In the genomic region with DNA sequence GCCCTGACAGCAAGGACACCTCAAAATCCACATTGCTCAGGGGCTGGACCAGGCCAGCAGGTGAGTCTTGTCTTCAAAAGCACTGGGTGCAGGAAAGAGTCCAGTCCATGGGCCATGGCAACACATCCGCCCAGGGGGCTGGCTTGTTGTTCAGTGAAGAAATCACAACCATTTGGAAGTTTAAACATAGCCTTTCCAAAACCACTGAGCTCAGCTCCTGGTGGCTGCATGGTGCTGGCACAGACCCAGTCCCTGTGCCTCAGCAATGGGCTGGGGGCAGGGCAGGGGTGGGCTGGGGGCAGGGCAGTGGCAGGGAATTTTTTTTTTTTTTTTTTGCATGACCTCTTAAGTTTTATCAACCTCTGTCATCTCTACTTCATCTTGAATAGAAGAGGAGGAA, we compare ENCODE assay signal across 14 mouse cellular contexts.
DNase-seq lines count a peak whose midpoint lies in the region; ATAC-seq and TF ChIP-seq lines count a peak whose summit lies in the region.
"Had no signal": no experiment of that assay in that cellular context is flagged by ENCODE, and none has a peak within 500 bp of the region (broad histone marks: within the 10 kb centered on the region; RNA-seq: fewer than 3 reads in every experiment).

No protein-coding gene starts in this region.

- H3K27me3 ChIP-seq in hindbrain, embryonic 10.5 days (ENCODE audit: insufficient read depth, poor library complexity, severe bottlenecking), result peaks cover 6% of the 10 kb centered on the region
- no peaks in the 10 kb centered on the region for H3K27me3 ChIP-seq in hindbrain, embryonic 14.5 days (ENCODE audit: control insufficient read depth, insufficient read depth, low read length)
- H3K27me3 ChIP-seq in lung, embryonic 15.5 days, result no peaks in the 10 kb centered on the region
- no peaks in the 10 kb centered on the region for H3K27me3 ChIP-seq in lung, postnatal 0 days (replicated peaks; ENCODE audit: insufficient read depth, low read length)
- H3K27me3 ChIP-seq in limb, embryonic 10.5 days (ENCODE audit: low read depth, poor library complexity, severe bottlenecking), result 0 out of 2 replicates have a peak, but pooled peaks cover 7% of the 10 kb centered on the region
- H3K27me3 ChIP-seq: embryonic facial prominence, embryonic 12.5 days had no signal

- TF ChIP-seq CTCF in lung, postnatal 0 days (IDR thresholded peaks at IDR 0.05), result no peak

- no peak overlapping the region for H3K9ac ChIP-seq in hindbrain, embryonic 14.5 days
- no peak overlapping the region for H3K9ac ChIP-seq in lung, embryonic 15.5 days
- no peak overlapping the region for H3K9ac ChIP-seq in lung, postnatal 0 days (replicated peaks; ENCODE audit: low read depth)
- H3K9ac ChIP-seq: embryonic facial prominence, embryonic 12.5 days; midbrain, embryonic 12.5 days had no signal

- no peak for DNase-seq in hindbrain, embryonic 10.5 days (ENCODE audit: low spot score)
- no peak for DNase-seq in hindbrain, embryonic 14.5 days (ENCODE audit: low spot score)
- no peak for DNase-seq in lung, postnatal 0 days (ENCODE audit: low spot score)
- no peak for DNase-seq in limb, embryonic 10.5 days (ENCODE audit: low spot score)
- no peak for DNase-seq in left cerebral cortex, adult 18-20 months (ENCODE audit: low spot score in 2 of 2)
- DNase-seq: cerebellum, adult 11 months; gastrocnemius, postnatal 14 days; right cerebral cortex, postnatal 14 days had no signal

- H3K36me3 ChIP-seq in hindbrain, embryonic 10.5 days, result peaks cover 48% of the 10 kb centered on the region
- no peaks in the 10 kb centered on the region for H3K36me3 ChIP-seq in hindbrain, embryonic 14.5 days (replicated peaks; ENCODE audit: control insufficient read depth, insufficient read depth)
- H3K36me3 ChIP-seq in lung, embryonic 15.5 days, result no peaks in the 10 kb centered on the region
- H3K36me3 ChIP-seq in lung, postnatal 0 days (ENCODE audit: insufficient read depth, low read length), result no peaks in the 10 kb centered on the region
- no peaks in the 10 kb centered on the region; the same call in 1 of the 2 replicates for H3K36me3 ChIP-seq in limb, embryonic 10.5 days
- H3K36me3 ChIP-seq: embryonic facial prominence, embryonic 12.5 days had no signal

- H3K27ac ChIP-seq in hindbrain, embryonic 10.5 days, result peak overlapping the region; percentile 50; the same call in 1 of the 2 replicates
- no peak overlapping the region for H3K27ac ChIP-seq in hindbrain, embryonic 14.5 days
- H3K27ac ChIP-seq in lung, embryonic 15.5 days, result peak overlapping the region; percentile 70
- H3K27ac ChIP-seq in lung, postnatal 0 days (ENCODE audit: low read length), result no peak overlapping the region
- 0 out of 2 replicates have a peak overlapping the region, but pooled peaks have one; percentile 19 for H3K27ac ChIP-seq in brown adipose tissue, adult 24 weeks (replicated peaks; ENCODE audit: low read depth, low read length)
- H3K27ac ChIP-seq in limb, embryonic 10.5 days, result peak overlapping the region; percentile 12; the same call in 1 of the 2 replicates
- H3K27ac ChIP-seq: embryonic facial prominence, embryonic 12.5 days; midbrain, embryonic 12.5 days had no signal

- no peak overlapping the region for H3K4me3 ChIP-seq in hindbrain, embryonic 10.5 days
- no peak overlapping the region for H3K4me3 ChIP-seq in hindbrain, embryonic 14.5 days (replicated peaks; ENCODE audit: low read length)
- no peak overlapping the region for H3K4me3 ChIP-seq in lung, embryonic 15.5 days
- no peak overlapping the region for H3K4me3 ChIP-seq in lung, postnatal 0 days (ENCODE audit: low read depth, low read length)
- H3K4me3 ChIP-seq in brown adipose tissue, adult 24 weeks (ENCODE audit: insufficient read depth, low read depth, low read length), result no peak overlapping the region
- H3K4me3 ChIP-seq in limb, embryonic 10.5 days, result no peak overlapping the region
- H3K4me3 ChIP-seq: embryonic facial prominence, embryonic 12.5 days; midbrain, embryonic 12.5 days; myocyte had no signal

- no peak for ATAC-seq in hindbrain, embryonic 14.5 days (ENCODE audit: low FRiP score)
- no peak for ATAC-seq in lung, embryonic 15.5 days (ENCODE audit: borderline replicate concordance, extremely low read depth, low FRiP score, low TSS enrichment)
- no peak for ATAC-seq in lung, postnatal 0 days
- no peak for ATAC-seq in inflammation-experienced regulatory T-cells, adult 6 months

- H3K4me2 ChIP-seq in hindbrain, embryonic 14.5 days (replicated peaks), result no peak overlapping the region
- H3K4me2 ChIP-seq in lung, embryonic 15.5 days, result no peak overlapping the region
- no peak overlapping the region for H3K4me2 ChIP-seq in lung, postnatal 0 days (replicated peaks; ENCODE audit: low read depth, low read length)
- H3K4me2 ChIP-seq: embryonic facial prominence, embryonic 12.5 days; midbrain, embryonic 12.5 days had no signal

- 90% methylated on average over 1 of the region's 1 CpGs for WGBS in hindbrain, embryonic 10.5 days
- 79% methylated on average over 1 of the region's 1 CpGs for WGBS in hindbrain, embryonic 14.5 days
- WGBS in lung, embryonic 15.5 days, result 40% methylated on average over 1 of the region's 1 CpGs
- 60% methylated on average over 1 of the region's 1 CpGs for WGBS in lung, postnatal 0 days
- 92% methylated on average over 1 of the region's 1 CpGs for WGBS in limb, embryonic 10.5 days

- H3K9me3 ChIP-seq in hindbrain, embryonic 10.5 days, result no peaks in the 10 kb centered on the region
- H3K9me3 ChIP-seq in hindbrain, embryonic 14.5 days (ENCODE audit: control insufficient read depth, low read length), result no peaks in the 10 kb centered on the region
- H3K9me3 ChIP-seq in lung, embryonic 15.5 days, result no peaks in the 10 kb centered on the region
- no peaks in the 10 kb centered on the region for H3K9me3 ChIP-seq in lung, postnatal 0 days (ENCODE audit: low read length)
- H3K9me3 ChIP-seq in limb, embryonic 10.5 days (replicated peaks), result no peaks in the 10 kb centered on the region
- H3K9me3 ChIP-seq: embryonic facial prominence, embryonic 12.5 days; midbrain, embryonic 12.5 days had no signal

- peaks cover 53% of the 10 kb centered on the region for H3K4me1 ChIP-seq in hindbrain, embryonic 10.5 days (replicated peaks)
- 0 out of 2 replicates have a peak, but pooled peaks cover 3% of the 10 kb centered on the region for H3K4me1 ChIP-seq in hindbrain, embryonic 14.5 days (replicated peaks; ENCODE audit: control insufficient read depth, insufficient read depth, low read length)
- peaks cover 62% of the 10 kb centered on the region for H3K4me1 ChIP-seq in lung, embryonic 15.5 days
- peaks cover 15% of the 10 kb centered on the region; the same call in 1 of the 2 replicates for H3K4me1 ChIP-seq in lung, postnatal 0 days (ENCODE audit: insufficient read depth, low read depth, low read length)
- H3K4me1 ChIP-seq in brown adipose tissue, adult 24 weeks (ENCODE audit: control insufficient read depth, insufficient read depth, insufficient read length, low read length), result peaks cover 11% of the 10 kb centered on the region
- peaks cover 70% of the 10 kb centered on the region for H3K4me1 ChIP-seq in limb, embryonic 10.5 days

- no peak for TF ChIP-seq EP300 in lung, postnatal 0 days (IDR thresholded peaks at IDR 0.05)

Comparison
In these comparisons a context has a peak if more than half of its experiments do, and no peak if none do; other contexts are left out.
1. H3K27ac ChIP-seq: peak in hindbrain, embryonic 10.5 days (single experiment), lung, embryonic 15.5 days (single experiment), brown adipose tissue, adult 24 weeks (single experiment) and limb, embryonic 10.5 days (single experiment); none in hindbrain, embryonic 14.5 days (single experiment) and lung, postnatal 0 days (single experiment).